Mouse (Mus musculus) MEL (cell line): Measurements from ENCODE around the gene Tifab. TPM values are rescaled to one million over a fixed set of nuclear protein-coding genes. Genes with fewer than 3 reads are reported as not detected.

Experiments used
- DNase-seq: peaks from one replicate; pipeline ENCODE4 v3.0.0; 2011; ENCODE audit warnings: low read depth, low spot score
- H3K27ac ChIP-seq: 2 replicates; pipeline ENCODE4 v1.5.1; 2012; ENCODE audit warnings: low read depth, mild to moderate bottlenecking, control low read depth, low read length, moderate library complexity; ENCODE audit not compliant: control insufficient read depth
- H3K27me3 ChIP-seq, 2 experiments: fragments of 150-350 bp in 1 of 2; sonication (generic) in 1 of 2; 2 replicates each; pipeline ENCODE4 v1.6.1; 2012; ENCODE audit warnings: low read length in 2 of 2, mild to moderate bottlenecking in 2 of 2, improper control_type of control experiment in 1 of 2, moderate library complexity in 1 of 2; ENCODE audit not compliant: insufficient read depth in 2 of 2, control insufficient read depth in 1 of 2
- H3K36me3 ChIP-seq, 2 experiments: 2 replicates each; pipeline ENCODE4 v1.6.1; 2012 to 2014; ENCODE audit warnings: low read length in 2 of 2, improper control_type of control experiment in 1 of 2, inconsistent platforms in 1 of 2, mild to moderate bottlenecking in 1 of 2; ENCODE audit not compliant: insufficient read depth in 2 of 2, control insufficient read depth in 1 of 2
- H3K4me1 ChIP-seq, 2 experiments: fragments of 150-350 bp in 1 of 2; sonication (generic) in 1 of 2; 2 replicates each; pipeline ENCODE4 v1.6.1; 2012; ENCODE audit warnings: low read length in 2 of 2, improper control_type of control experiment in 1 of 2, mild to moderate bottlenecking in 1 of 2; ENCODE audit not compliant: insufficient read depth in 2 of 2, control insufficient read depth in 1 of 2
- H3K4me3 ChIP-seq, 2 experiments: fragments of 150-350 bp in 1 of 2; sonication (generic) in 1 of 2; 2 replicates each; pipeline ENCODE4 v1.5.1; 2012; ENCODE audit warnings: low read depth in 2 of 2, low read length in 2 of 2, mild to moderate bottlenecking in 2 of 2, moderate library complexity in 2 of 2, control low read depth in 1 of 2, improper control_type of control experiment in 1 of 2; ENCODE audit not compliant: control insufficient read depth in 1 of 2, insufficient read depth in 1 of 2
- H3K79me2 ChIP-seq: 2 replicates; pipeline ENCODE4 v1.6.1; 2012; ENCODE audit warnings: mild to moderate bottlenecking, low read length, moderate library complexity; ENCODE audit not compliant: control insufficient read depth, poor library complexity, insufficient read depth
- H3K9ac ChIP-seq: 2 replicates; pipeline ENCODE4 v1.6.1; 2012; ENCODE audit warnings: low read depth, mild to moderate bottlenecking, control low read depth, low read length, moderate library complexity; ENCODE audit not compliant: control insufficient read depth, poor library complexity, severe bottlenecking
- H3K9me3 ChIP-seq: fragments of 150-350 bp; sonication (generic); replicated peaks from 2 replicates; pipeline ENCODE4 v1.6.1; 2012; ENCODE audit warnings: mild to moderate bottlenecking, low read length, improper control_type of control experiment, moderate library complexity; ENCODE audit not compliant: insufficient read depth
- BHLHE40 ChIP-seq: IDR thresholded peaks from 2 replicates; pipeline ENCODE4 v1.6.1; 2012; ENCODE audit warnings: low read depth, mild to moderate bottlenecking, inconsistent platforms, low read length, improper control_type of control experiment, borderline replicate concordance
- CTCF ChIP-seq, 3 experiments: IDR thresholded peaks in 2 of 3; conservative IDR thresholded peaks in 1 of 3; 2 replicates each; pipeline ENCODE4 v1.5.1; 2011 to 2012; ENCODE audit warnings: low read length in 3 of 3, low read depth in 2 of 3, mild to moderate bottlenecking in 2 of 3, improper control_type of control experiment in 1 of 3, inconsistent platforms in 1 of 3, mixed read lengths in 1 of 3, moderate library complexity in 1 of 3; ENCODE audit not compliant: control insufficient read depth in 1 of 3, insufficient read depth in 1 of 3, poor library complexity in 1 of 3, severe bottlenecking in 1 of 3
- JUND ChIP-seq: IDR thresholded peaks from 2 replicates; pipeline ENCODE4 v1.6.1; 2011; ENCODE audit warnings: low read depth, mild to moderate bottlenecking, improper control_type of control experiment, low read length
- MAFK ChIP-seq: IDR thresholded peaks from 2 replicates; pipeline ENCODE4 v1.6.1; 2011; ENCODE audit warnings: low read depth, mild to moderate bottlenecking, low read length, improper control_type of control experiment, borderline replicate concordance
- MAX ChIP-seq: IDR thresholded peaks from 2 replicates; pipeline ENCODE4 v1.6.1; 2011; ENCODE audit warnings: low read length, improper control_type of control experiment
- MAZ ChIP-seq: IDR thresholded peaks from 2 replicates; pipeline ENCODE4 v1.6.1; 2012; ENCODE audit warnings: low read depth, mild to moderate bottlenecking, inconsistent platforms, low read length, improper control_type of control experiment
- NRF1 ChIP-seq: IDR thresholded peaks from 2 replicates; pipeline ENCODE4 v1.6.1; 2014; ENCODE audit warnings: low read depth, mild to moderate bottlenecking, inconsistent platforms, low read length, improper control_type of control experiment, moderate library complexity; ENCODE audit not compliant: poor library complexity, insufficient read depth, severe bottlenecking
- RAD21 ChIP-seq: IDR thresholded peaks from 2 replicates; pipeline ENCODE4 v1.6.1; 2011; ENCODE audit warnings: mild to moderate bottlenecking, low read depth, low read length, improper control_type of control experiment
- RCOR1 ChIP-seq: IDR thresholded peaks from 2 replicates; pipeline ENCODE4 v1.6.1; 2012; ENCODE audit warnings: low read depth, mild to moderate bottlenecking, inconsistent platforms, low read length, improper control_type of control experiment
- SIN3A ChIP-seq: IDR thresholded peaks from 2 replicates; pipeline ENCODE4 v1.6.1; 2012; ENCODE audit warnings: low read length, improper control_type of control experiment, inconsistent platforms
- TCF12 ChIP-seq: IDR thresholded peaks from 2 replicates; pipeline ENCODE4 v1.6.1; 2014; ENCODE audit warnings: low read depth, mild to moderate bottlenecking, inconsistent platforms, low read length, improper control_type of control experiment, moderate library complexity
- USF2 ChIP-seq, 2 experiments: IDR thresholded peaks; 2 replicates each; pipeline ENCODE4 v1.6.1; 2011 to 2012; ENCODE audit warnings: improper control_type of control experiment in 2 of 2, low read length in 2 of 2, borderline replicate concordance in 1 of 2, inconsistent platforms in 1 of 2, low read depth in 1 of 2, mild to moderate bottlenecking in 1 of 2; ENCODE audit not compliant: insufficient read depth in 1 of 2
- ZKSCAN1 ChIP-seq: IDR thresholded peaks from 2 replicates; pipeline ENCODE4 v1.6.1; 2012; ENCODE audit warnings: low read depth, mild to moderate bottlenecking, inconsistent platforms, low read length, improper control_type of control experiment, moderate library complexity
- ZMIZ1 ChIP-seq: IDR thresholded peaks from 2 replicates; pipeline ENCODE4 v1.6.1; 2012; ENCODE audit warnings: low read depth, mild to moderate bottlenecking, inconsistent platforms, low read length, improper control_type of control experiment, moderate library complexity
- ZNF384 ChIP-seq: IDR thresholded peaks from 2 replicates; pipeline ENCODE4 v1.6.1; 2012; ENCODE audit warnings: low read depth, mild to moderate bottlenecking, inconsistent platforms, low read length, improper control_type of control experiment
- polyA plus RNA-seq, 2 experiments: library from polyadenylated mRNA; stranded (reverse) in 1 of 2; unstranded in 1 of 2; fragments of >175 nt in 1 of 2; fragments of >200 nt in 1 of 2; gene quantifications; 2 replicates each; pipeline versions ENCODE4 v1.2.1 to v1.2.4; 2012; ENCODE audit warnings: low replicate concordance in 2 of 2, low read depth in 1 of 2; ENCODE audit not compliant: insufficient read length in 2 of 2, insufficient read depth in 1 of 2, missing spikeins in 1 of 2
- total RNA-seq: library from RNA; depleted of rRNA; stranded (reverse); fragments of 300-350 nt; gene quantifications from 2 replicates; pipeline ENCODE4 v1.2.3, GENCODE M21; 2012

Tifab gene
- total and polyA plus RNA-seq, 3 experiments, result not detected

GRCm38 (mm10) chr13:56155671-56156070 lies 23.0 kb downstream of the Tifab start:
- TF ChIP-seq BHLHE40 (no peak), NRF1 (no peak), MAZ (no peak), ZMIZ1 (no peak), JUND (no peak), MAFK (no peak), CTCF (IDR thresholded peaks at IDR 0.05 in 2 of 3, conservative IDR thresholded peaks at IDR 0.05 in 1 of 3; ENCODE audit: control insufficient read depth in 1 of 3, insufficient read depth in 1 of 3, low read depth in 2 of 3, low read length in 3 of 3, poor library complexity in 1 of 3, severe bottlenecking in 1 of 3) (no peak), SIN3A (no peak), TCF12 (no peak), ZNF384 (no peak), RCOR1 (no peak), MAX (no peak)
- H3K4me1 ChIP-seq, result no peaks in the 10 kb centered on the region

DNA sequence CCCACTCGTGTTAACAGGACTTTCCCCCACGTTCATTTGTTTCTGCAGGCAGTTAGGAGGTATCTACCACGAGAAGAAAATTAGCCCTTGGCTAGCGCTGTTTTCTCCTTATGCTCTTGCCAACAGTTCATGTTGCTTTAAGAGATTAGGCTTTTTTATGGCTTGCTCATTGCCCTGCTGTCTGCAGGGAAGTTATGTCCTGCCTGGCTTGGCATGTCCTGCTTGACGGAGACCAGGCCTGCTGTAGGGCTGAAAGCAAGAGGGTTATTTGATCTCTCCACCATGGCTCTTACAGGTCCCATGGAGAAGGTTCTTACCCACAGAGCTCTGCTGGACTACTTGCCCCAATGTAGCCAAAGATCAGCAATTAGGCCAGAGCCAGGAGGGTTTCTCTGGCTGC lies 23.6 kb downstream of the Tifab start:
- TF ChIP-seq ZKSCAN1, result no peak
- no peak for TF ChIP-seq RAD21
- TF ChIP-seq USF2 (IDR thresholded peaks at IDR 0.05; ENCODE audit: borderline replicate concordance in 1 of 2, insufficient read depth in 1 of 2, low read depth in 1 of 2, low read length in 2 of 2), result no peak
- TF ChIP-seq BHLHE40, result no peak
- H3K27ac ChIP-seq, result no peak overlapping the region

More at GRCm38 (mm10) chr13:56155671-56156070, 23.0 kb downstream of the Tifab start:
- Histone ChIP-seq H3K9ac (no peak overlapping the region), H3K4me3 (no peak overlapping the region), H3K27me3 (no peaks in the 10 kb centered on the region; a peak in 1 of 4 replicates), H3K27ac (no peak overlapping the region), H3K79me2 (no peaks in the 10 kb centered on the region), H3K9me3 (no peaks in the 10 kb centered on the region), H3K36me3 (no peaks in the 10 kb centered on the region)
- DNase-seq, result no peak

More for the DNA sequence above, 23.6 kb downstream of the Tifab start:
- no peaks in the 10 kb centered on the region for H3K79me2 ChIP-seq
- no peak overlapping the region for H3K9ac ChIP-seq
- no peaks in the 10 kb centered on the region for H3K4me1 ChIP-seq
- no peak overlapping the region for H3K4me3 ChIP-seq
- H3K27me3 ChIP-seq, result no peaks in the 10 kb centered on the region; a peak in 2 of 4 replicates
- H3K36me3 ChIP-seq, result no peaks in the 10 kb centered on the region
- no peaks in the 10 kb centered on the region for H3K9me3 ChIP-seq
- no peak for DNase-seq
